Mouse (Mus musculus) cerebellum, postnatal 4 days (tissue): ENCODE data around the gene Pla2g12b.
"Not testable (repeated sequence)": the region's sequence is repeated elsewhere in the genome, so short reads cannot be mapped to it uniquely, and the experiment has no call there.

Experiments used
- DNase-seq, 2 experiments: peaks; one replicate each; pipeline ENCODE4 v3.0.0; 2022; ENCODE audit warnings: low spot score in 2 of 2, mixed read lengths in 1 of 2

Gene Pla2g12b

DNA sequence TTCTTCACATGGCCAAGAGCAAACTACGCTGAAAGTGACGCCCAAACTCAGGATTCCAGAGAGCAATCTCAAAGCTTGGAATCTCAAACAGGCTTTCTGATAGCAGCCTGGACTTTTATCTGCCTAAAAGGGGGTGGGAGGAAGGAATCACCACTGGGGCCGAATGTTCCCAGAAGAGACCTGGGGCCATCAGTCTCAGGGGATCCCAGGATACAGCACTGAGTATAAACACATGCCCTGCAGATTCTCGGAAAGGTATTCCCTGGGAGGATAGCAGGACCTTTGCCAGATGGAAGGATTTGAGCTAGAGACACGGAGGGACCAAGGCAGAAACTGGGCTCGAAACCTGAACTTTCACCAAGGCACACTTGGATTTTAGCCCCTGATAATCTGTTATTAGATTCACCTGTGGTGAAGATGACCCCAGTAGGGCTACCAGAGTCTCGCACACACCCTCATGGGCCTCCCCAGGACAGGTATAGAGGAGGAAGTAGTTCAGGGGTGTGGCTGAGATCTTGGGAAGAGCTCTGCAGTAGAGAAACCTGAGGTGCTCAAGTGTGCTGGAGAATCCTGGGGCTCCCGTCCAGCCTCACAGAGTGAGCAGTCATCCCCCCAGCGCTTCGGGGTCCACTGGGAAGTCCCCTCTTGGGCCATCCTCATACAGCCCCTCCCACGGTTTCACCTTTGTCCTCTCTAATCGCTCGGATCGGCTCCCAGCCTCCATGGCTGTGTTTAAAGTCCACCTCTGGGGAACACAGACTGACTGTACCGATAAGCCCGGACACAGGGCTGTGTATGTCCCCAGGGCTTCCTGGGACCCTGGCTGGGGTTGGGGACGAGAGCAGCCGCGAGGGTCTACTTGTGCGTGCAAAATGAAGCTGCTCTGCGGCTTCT, at the start of gene Pla2g12b:
Pla2g12b (plus strand) TSS at position 762 of the 894 bp plus-strand sequence.
- no peak for DNase-seq

GRCm38 (mm10) chr10:59354120-59354519, 49.3 kb upstream of the Pla2g12b start:
- no peak for DNase-seq

GRCm38 (mm10) chr10:59355020-59355419, 48.4 kb upstream of the Pla2g12b start:
- no peak for DNase-seq

GRCm38 (mm10) chr10:59358744-59359143, 44.7 kb upstream of the Pla2g12b start:
- no peak for DNase-seq

DNA sequence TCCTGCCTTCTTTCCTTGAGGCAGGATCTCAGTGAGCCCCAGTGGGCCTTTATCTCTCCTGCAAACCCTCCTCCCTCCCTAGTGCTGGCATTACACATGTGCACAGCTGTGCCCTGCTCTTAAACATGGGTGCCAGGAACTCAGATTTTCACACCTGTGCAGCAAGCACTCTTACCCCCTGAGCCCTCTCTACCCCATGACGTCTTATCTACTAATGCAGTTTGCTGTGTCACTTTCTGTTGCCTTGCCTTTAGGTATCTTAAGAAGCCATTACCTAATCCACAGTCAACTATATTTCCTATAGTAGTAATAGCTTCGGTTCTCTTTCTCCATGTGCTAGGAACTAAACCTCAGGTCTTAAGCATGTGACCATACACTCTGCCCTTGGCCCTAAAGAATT, 40.3 kb upstream of the Pla2g12b start:
- DNase-seq: no peak

- no peak for DNase-seq
Observed at GRCm38 (mm10) chr10:59364551-59364950, 38.9 kb upstream of the Pla2g12b start.

- DNase-seq: no peak
Observed at GRCm38 (mm10) chr10:59365804-59366589, 37.5 kb upstream of the Pla2g12b start.

GRCm38 (mm10) chr10:59366746-59367145, 36.7 kb upstream of the Pla2g12b start:
- DNase-seq: no peak

DNA sequence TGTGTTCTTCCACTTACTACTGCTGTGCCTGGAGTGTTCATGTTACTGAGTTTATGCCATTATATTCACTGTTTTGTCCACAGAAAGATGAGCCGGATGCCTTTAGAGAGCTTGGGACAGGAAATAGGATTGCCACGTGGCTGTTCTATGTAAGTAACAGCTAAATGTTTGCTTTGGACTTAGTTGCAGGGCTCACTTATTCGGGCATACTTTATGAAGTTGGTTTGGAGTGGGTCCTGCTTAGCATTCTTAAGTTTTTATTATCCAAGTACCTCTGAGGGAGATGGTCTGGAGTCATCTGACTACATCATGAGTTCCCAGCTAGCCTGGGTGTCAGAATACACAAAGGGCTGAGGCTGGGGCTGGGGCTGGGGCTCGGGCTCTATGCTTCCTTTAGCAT, 36.3 kb upstream of the Pla2g12b start:
- DNase-seq: no peak

DNA sequence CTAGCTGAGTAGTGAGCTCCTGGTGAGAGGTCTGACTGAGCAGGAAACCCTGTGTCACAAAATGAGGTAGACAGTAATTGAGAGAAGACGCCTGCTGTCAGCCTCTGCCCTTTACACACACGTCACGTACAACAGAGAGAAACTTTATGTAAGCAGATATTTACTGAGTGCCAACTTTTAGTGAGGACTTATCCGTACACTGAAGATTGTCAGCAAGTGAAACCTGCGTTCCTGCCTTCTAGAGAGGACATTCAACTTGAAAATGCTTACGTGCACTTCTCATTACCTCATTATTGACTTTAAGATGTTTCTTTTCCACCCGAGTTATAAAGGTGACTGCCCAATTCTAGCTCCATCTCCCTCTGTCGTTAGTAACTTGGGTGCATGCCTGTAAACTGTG, 34.7 kb upstream of the Pla2g12b start:
- no peak for DNase-seq

DNA sequence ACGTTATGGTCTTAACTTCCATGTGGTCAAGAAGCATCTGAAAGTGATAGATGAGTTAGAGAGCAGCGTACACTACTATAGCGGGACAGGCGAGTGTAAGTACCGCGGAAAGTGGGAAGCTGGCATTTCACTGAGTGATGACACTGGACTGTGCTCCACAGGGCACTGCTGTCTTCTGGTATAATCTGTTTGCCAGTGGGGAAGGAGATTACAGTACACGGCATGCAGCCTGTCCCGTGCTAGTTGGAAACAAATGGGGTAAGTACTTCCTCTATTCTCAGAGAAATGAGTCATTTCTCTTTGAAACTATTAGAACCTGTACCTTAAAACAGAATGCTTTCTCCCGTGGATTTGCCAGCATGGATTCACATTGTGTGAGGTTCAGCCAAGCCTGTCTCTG, 34.0 kb upstream of the Pla2g12b start:
- DNase-seq: no peak

DNA sequence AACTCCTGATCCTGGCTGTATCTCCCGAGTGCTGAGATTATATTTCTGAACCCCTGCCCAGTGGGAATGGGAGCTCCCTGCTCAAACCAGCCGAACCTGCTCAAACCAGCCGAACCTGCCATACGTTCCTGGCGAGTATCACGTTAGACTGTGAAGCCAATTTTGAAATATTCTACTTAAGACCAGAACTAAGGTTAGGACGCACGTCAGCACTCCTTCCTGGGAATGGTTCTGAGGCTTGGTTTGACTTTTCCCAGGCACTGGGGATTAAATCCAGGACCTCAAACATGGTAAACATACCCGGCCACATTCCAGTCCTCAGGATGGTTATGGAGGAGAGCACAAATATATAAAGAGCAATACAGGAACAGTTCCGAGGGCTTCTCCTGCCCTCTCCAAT, 25.6 kb upstream of the Pla2g12b start:
- no peak for DNase-seq

DNA sequence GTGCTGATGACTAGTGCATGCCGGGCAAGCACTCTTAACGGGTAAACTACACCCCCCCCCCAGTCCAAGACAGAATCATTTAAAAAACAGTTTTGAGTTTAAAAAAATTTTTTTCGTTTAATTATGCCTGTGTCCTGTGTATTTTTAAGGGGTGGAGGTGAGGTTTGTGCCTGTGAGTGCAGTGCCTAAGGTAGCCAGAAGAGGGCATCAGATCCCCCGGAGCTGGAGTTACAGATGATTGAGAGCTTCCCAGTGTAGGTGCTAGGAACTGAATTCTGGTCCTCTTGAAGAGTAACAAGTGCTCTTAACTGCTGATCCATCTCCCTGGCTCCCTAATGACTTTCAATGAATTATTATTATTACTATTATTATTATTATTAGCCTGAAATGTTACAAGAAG, 24.7 kb upstream of the Pla2g12b start:
- DNase-seq: no peak

DNA sequence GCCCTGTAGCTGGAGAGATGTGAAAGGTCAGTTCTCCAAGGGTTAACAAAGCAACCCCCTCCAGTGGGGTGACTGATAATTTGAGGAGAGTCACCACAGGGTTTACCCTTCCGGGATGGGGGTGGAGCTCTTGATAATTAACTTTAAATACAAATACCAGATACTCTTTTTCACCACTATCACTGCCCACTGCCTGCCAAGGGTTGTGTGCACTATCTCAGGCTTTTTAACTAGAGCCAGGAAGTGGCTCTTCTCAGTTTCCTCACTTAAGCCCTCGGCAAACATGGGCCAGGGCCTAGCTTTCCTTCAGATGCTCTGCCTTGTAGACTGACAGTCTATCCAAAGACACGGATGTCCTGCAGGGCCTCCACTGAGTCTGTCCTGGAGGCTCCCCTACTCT, 23.5 kb upstream of the Pla2g12b start:
- no peak for DNase-seq

DNA sequence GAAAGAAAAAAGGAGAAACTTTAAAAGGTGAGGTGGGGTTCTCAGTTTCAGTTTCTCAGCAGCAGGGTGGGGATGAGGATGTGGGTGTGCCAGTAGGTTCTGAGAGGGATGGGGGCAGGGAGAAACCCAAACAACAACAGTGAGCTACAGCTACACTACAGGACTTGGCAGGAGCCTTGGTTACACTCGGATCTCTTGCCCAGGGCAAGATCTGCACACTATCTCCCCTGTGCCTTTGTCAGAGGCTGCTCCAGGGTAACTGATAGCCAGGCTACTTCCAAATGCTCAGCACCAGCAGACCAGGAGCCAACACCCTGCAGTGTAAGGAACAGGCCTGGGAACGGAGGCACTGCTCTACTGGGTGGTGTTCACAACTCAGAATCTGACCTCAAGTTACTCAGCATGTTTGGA, 23.0 kb upstream of the Pla2g12b start:
- no peak for DNase-seq

DNA sequence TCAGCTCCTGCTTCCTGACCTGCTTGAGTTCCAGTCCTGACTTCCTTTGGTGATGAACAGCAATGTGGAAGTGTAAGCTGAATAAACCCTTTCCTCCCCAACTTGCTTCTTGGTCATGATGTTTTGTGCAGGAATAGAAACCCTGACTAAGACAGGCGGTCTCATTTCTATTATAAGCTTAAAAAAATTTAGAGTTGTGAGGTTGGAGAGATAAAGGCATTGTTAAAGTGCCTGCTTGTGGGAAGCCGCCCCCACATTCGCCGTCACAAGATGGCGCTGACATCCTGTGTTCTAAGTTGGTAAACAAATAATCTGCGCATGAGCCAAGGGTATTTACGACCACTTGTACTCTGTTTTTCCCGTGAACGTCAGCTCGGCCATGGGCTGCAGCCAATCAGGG, 21.9 kb upstream of the Pla2g12b start:
- not testable (repeated sequence) for DNase-seq

- no peak for DNase-seq
Observed at GRCm38 (mm10) chr10:59386951-59387350, 16.5 kb upstream of the Pla2g12b start.

- no peak for DNase-seq
Observed at GRCm38 (mm10) chr10:59389652-59390051, 13.8 kb upstream of the Pla2g12b start.

DNA sequence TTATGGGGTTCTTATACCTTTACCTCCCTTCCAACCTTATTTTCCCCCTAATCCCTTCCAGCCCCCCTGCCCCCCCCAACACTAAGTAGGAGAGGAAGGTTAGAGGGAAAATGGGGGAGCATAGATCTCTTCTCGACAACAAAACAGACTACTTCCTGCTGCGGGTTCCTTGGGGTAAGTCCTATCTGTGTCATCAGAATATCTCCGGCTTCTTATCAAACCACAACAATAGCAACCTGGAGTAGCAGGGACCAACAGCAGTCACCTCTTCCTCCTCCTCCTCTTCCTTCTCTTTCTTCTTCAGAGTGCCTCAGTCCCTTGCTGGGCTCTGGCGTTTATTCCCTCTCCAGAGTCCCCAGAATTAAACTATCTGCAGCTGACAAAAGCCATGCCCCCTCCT, 11.6 kb upstream of the Pla2g12b start:
- DNase-seq: no peak

- not testable (repeated sequence) for DNase-seq
Observed at GRCm38 (mm10) chr10:59395461-59395860, 8.0 kb upstream of the Pla2g12b start, which contains the start of gene Gm10273. Gene Gm10273, plus strand, starts transcription at chr10:59395632.

DNA sequence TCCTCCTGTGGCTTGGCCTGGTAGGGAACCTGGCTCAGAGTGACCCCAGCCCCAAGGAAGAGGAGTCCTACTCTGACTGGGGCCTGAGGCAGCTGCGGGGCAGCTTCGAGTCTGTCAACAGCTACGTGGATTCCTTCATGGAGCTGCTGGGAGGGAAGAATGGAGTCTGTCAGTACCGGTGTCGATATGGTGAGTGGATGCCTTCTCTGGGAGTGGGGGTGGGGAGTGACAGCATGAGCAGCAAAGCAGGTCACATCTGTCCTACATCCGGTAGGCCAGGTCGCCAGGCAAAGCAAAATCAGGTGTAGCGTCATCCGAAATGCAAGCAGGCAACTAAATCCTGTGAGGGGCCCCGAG, 311 bp downstream of the Pla2g12b start:
- no peak for DNase-seq

DNA sequence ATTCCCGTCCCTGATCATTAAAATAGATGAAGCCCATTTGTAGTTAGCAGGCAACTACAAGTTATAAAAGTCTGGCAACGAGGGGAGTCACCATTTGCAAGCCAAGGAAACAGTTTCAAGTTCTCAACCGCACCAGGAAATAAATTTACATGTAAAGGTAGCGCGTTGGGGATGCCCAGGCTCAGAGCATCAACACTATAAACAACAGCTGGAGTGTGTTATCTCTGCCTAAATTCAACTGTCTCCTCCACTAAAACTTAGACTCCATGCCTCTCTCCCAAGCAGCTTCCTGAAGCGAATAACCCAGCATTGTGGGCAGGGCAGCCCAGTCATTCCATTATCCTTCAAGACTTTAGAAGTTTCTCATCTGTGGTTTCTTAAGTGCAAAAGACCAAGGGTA, 5.0 kb downstream of the Pla2g12b start:
- no peak for DNase-seq

DNA sequence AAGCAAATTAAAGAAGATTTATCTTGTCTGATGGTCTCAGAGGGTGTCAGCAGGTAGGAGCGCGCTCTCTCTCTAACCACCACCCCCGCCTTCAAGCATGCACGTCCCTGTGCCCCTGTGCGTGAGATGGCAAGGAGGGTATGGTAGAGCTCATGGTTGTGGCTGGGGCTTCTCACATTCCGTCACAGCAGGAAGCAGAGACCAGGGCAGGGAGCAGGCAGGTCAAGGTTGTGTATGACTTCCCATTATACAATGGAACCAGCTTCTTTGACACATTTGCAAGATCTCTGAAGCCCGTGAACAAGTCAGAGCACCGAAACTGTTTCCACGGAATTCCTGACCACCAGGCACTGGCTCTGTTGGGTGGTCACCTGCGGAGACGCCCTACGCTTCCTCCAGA, 6.8 kb downstream of the Pla2g12b start:
- DNase-seq: no peak
